Mouse (Mus musculus) forebrain, embryonic 10.5 days (tissue): Measurements from ENCODE around the gene 1110025L11Rik. TPM values are rescaled to one million over a fixed set of nuclear protein-coding genes. Genes with fewer than 3 reads are reported as not detected.
"Not testable (repeated sequence)": the region's sequence is repeated elsewhere in the genome, so short reads cannot be mapped to it uniquely, and the experiment has no call there.

ENCODE experiments used
- DNase-seq: peaks from one replicate; pipeline ENCODE4 v3.0.0-alpha.2; 2017; ENCODE audit warnings: low spot score; ENCODE audit errors: extremely low spot score
- H3K27ac ChIP-seq: fragments of 300-500 bp; sonication (generic); 2 replicates; pipeline ENCODE4 v1.5.1; 2016; ENCODE audit warnings: mild to moderate bottlenecking
- H3K27me3 ChIP-seq: fragments of 300-500 bp; sonication (generic); 2 replicates; pipeline ENCODE4 v1.6.1; 2016; ENCODE audit warnings: mild to moderate bottlenecking; ENCODE audit not compliant: poor library complexity, severe bottlenecking
- H3K36me3 ChIP-seq: fragments of 300-500 bp; sonication (generic); replicated peaks from 2 replicates; pipeline ENCODE4 v1.6.1; 2016; ENCODE audit warnings: mild to moderate bottlenecking, moderate library complexity
- H3K4me1 ChIP-seq: fragments of 300-500 bp; sonication (generic); 2 replicates; pipeline ENCODE4 v1.6.1; 2016
- H3K4me3 ChIP-seq: fragments of 300-500 bp; sonication (generic); 2 replicates; pipeline ENCODE4 v1.5.1; 2016; ENCODE audit warnings: mild to moderate bottlenecking, moderate library complexity
- H3K9me3 ChIP-seq: fragments of 300-500 bp; sonication (generic); 2 replicates; pipeline ENCODE4 v1.6.1; 2016; ENCODE audit warnings: mild to moderate bottlenecking, moderate library complexity
- WGBS: fragments of 180-500 bp; shearing (Covaris S2); methylation state at CpG from one replicate; pipeline ENCODE4 v1.1.7; 2016; 5-methylcytosine and 5-hydroxymethylcytosine counted together
- polyA plus RNA-seq: library from polyadenylated mRNA; unstranded; fragments of >200 nt; fragmentation: Nextera tagmentation; extraction: Ambion mirVana; gene quantifications from 2 replicates; pipeline ENCODE4 v1.2.1, GENCODE M21; 2016

The 1110025L11Rik gene
- not detected in 2 replicates for polyA plus RNA-seq

- not testable (repeated sequence) for H3K27ac ChIP-seq, H3K36me3 ChIP-seq, H3K27me3 ChIP-seq, DNase-seq, H3K4me1 ChIP-seq, H3K4me3 ChIP-seq, H3K9me3 ChIP-seq
- no CpG with 5 or more reads among the region's 2 CpGs for WGBS
Measured at GRCm38 (mm10) chr16:89063902-89064301, at the start of gene 1110025L11Rik. Gene 1110025L11Rik (minus strand): TSS chr16:89064002.

DNA sequence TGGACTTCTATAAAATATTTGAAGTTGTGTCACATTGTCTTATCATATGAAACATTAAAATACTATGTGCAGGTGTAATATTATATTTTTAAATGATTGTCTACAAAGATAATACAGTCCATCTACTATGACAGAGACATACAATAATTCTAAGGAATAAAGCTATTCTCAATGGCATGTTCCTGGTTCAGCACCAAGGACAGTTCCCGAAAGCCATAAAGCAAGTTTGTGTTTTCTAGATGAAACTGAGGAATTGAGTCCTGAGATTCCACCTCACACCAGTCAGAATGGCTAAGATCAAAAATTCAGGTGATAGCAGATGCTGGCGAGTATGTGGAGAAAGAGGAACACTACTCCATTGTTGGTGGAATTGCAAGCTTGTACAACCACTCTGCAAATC is 7.2 kb upstream of the 1110025L11Rik start:
- H3K27ac ChIP-seq, H3K36me3 ChIP-seq, H3K9me3 ChIP-seq, H3K27me3 ChIP-seq, DNase-seq, H3K4me3 ChIP-seq, H3K4me1 ChIP-seq: not testable (repeated sequence)
- 67% methylated on average over 2 of the region's 2 CpGs for WGBS

- DNase-seq = no peak
- H3K27me3 ChIP-seq = no peaks in the 10 kb centered on the region
- 88% methylated on average over 3 of the region's 3 CpGs for WGBS
- H3K4me3 ChIP-seq = no peak within 1 kb of the TSS
- H3K4me1 ChIP-seq = no peaks in the 10 kb centered on the region
- H3K9me3 ChIP-seq = no peaks in the 10 kb centered on the region
- no peak within 1 kb of the TSS for H3K27ac ChIP-seq
- H3K36me3 ChIP-seq = no peaks in the 10 kb centered on the region
Measured at GRCm38 (mm10) chr16:89047783-89048182, 16.0 kb downstream of the 1110025L11Rik start, which contains the start of gene Krtap6-5. Gene Krtap6-5 (minus strand): TSS chr16:89047883.

DNA sequence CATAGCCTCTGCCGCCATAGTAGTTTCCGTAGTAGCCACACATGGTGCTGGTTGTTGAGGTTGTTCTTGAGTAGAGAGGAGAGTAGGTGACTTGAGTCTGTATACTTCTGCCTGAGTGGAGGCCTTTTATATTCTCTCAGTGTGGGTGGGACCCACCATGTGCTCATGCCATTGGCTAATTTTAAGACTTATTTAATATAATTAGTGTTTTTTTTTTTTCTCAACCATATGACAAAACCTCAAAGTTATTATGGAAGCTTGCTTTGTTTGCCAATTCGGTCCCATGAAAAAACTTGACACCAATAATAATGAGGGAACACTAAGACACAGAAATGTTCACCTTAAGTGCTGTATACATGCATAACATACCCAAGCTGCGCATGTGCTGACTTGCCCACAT is 22.4 kb downstream of the 1110025L11Rik start, which contains the start of gene Gm10228:
Gene Gm10228, minus strand, starts transcription at position 101 of the 400 bp plus-strand sequence.
- not testable (repeated sequence) for H3K27me3 ChIP-seq, H3K4me1 ChIP-seq, H3K9me3 ChIP-seq, H3K27ac ChIP-seq, H3K36me3 ChIP-seq, DNase-seq, H3K4me3 ChIP-seq
- 90% methylated on average over 2 of the region's 4 CpGs for WGBS

DNA sequence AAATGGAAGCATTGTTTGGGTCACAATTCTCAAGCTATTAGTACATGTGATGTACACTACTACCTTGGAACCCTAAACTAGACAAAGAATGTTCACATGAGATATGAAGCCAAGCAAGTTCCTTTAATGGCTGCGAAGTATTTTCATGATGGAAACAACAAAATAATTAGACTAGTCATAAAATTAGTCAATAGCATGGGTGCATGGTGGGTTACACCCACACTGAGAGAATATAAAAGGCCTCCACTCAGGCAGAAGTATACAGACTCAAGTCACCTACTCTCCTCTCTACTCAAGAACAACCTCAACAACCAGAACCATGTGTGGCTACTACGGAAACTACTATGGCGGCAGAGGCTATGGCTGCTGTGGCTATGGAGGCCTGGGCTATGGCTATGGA is 32.4 kb downstream of the 1110025L11Rik start, which contains the start of gene Krtap6-1:
Gene Krtap6-1, plus strand, starts transcription at position 301 of the 400 bp plus-strand sequence.
- H3K4me1 ChIP-seq, H3K27me3 ChIP-seq, DNase-seq, H3K36me3 ChIP-seq, H3K4me3 ChIP-seq, H3K9me3 ChIP-seq, H3K27ac ChIP-seq: not testable (repeated sequence)
- WGBS = 91% methylated on average over 3 of the region's 3 CpGs

- not testable (repeated sequence) for H3K4me1 ChIP-seq, H3K4me3 ChIP-seq, H3K27me3 ChIP-seq, H3K9me3 ChIP-seq, H3K27ac ChIP-seq, DNase-seq, H3K36me3 ChIP-seq
- 89% methylated on average over 3 of the region's 3 CpGs for WGBS
Measured at GRCm38 (mm10) chr16:89014984-89015383, 48.8 kb downstream of the 1110025L11Rik start, which contains the start of gene Gm10229. Gene Gm10229 (plus strand): TSS chr16:89015284.

DNA sequence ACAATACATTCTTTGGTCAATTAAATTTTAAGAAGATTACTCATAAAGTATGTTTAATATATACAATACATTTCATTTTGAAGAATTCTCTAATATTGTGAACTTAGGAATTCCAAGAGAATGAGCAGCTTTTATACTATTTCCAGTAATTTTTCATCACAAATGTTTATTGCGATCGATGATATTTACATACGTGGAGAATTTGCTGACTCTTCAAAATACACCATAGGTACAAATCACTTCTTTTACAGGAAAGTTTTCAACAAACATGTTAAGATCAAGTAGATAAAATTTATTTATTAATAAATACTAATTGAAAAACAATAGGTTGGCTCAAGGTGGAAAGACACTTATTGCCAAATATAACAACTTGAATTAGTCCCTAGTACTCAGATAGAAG is 49.8 kb downstream of the 1110025L11Rik start:
- Histone ChIP-seq H3K27me3 (no peaks in the 10 kb centered on the region), H3K4me1 (no peaks in the 10 kb centered on the region), H3K9me3 (no peaks in the 10 kb centered on the region), H3K27ac (no peak overlapping the region), H3K36me3 (no peaks in the 10 kb centered on the region), H3K4me3 (no peak overlapping the region)
- DNase-seq = no peak
- WGBS = 94% methylated on average over 3 of the region's 3 CpGs

Other genes with a start within 250 kb of the 1110025L11Rik start
- not detected in 2 replicates for gene Krtap15, start 243.8 kb downstream of the 1110025L11Rik start, polyA plus RNA-seq
- not detected in 2 replicates for gene Krtap14, start 237.9 kb downstream of the 1110025L11Rik start, polyA plus RNA-seq
- gene Krtap19-1, start 194.6 kb downstream of the 1110025L11Rik start, polyA plus RNA-seq = not detected in 2 replicates
- not detected in 2 replicates for gene Krtap19-2, start 189.7 kb downstream of the 1110025L11Rik start, polyA plus RNA-seq
- not detected in 2 replicates for gene Krtap19-3, start 186.0 kb downstream of the 1110025L11Rik start, polyA plus RNA-seq
- not detected in 2 replicates for gene Krtap19-4, start 178.9 kb downstream of the 1110025L11Rik start, polyA plus RNA-seq
- not detected in 2 replicates for gene Krtap19-5, start 167.5 kb downstream of the 1110025L11Rik start, polyA plus RNA-seq
- gene Krtap19-9b, start 131.7 kb downstream of the 1110025L11Rik start, polyA plus RNA-seq = not detected in 2 replicates
- gene Krtap16-3, start 101.1 kb downstream of the 1110025L11Rik start, polyA plus RNA-seq = not detected in 2 replicates
- gene Krtap22-2, start 53.2 kb downstream of the 1110025L11Rik start, polyA plus RNA-seq = not detected in 2 replicates
- gene Gm10229, start 48.7 kb downstream of the 1110025L11Rik start, polyA plus RNA-seq = not detected in 2 replicates
- gene Krtap6-1, start 32.3 kb downstream of the 1110025L11Rik start, polyA plus RNA-seq = not detected in 2 replicates
- not detected in 2 replicates for gene Gm10228, start 22.5 kb downstream of the 1110025L11Rik start, polyA plus RNA-seq
- not detected in 2 replicates for gene Krtap6-5, start 16.1 kb downstream of the 1110025L11Rik start, polyA plus RNA-seq
- not detected in 2 replicates for gene Krtap6-3, start 20.0 kb upstream of the 1110025L11Rik start, polyA plus RNA-seq
- not detected in 2 replicates for gene Gm6358, start 76.8 kb upstream of the 1110025L11Rik start, polyA plus RNA-seq
- not detected in 2 replicates for gene Gm10061, start 87.1 kb upstream of the 1110025L11Rik start, polyA plus RNA-seq
- gene Gm9789, start 94.0 kb upstream of the 1110025L11Rik start, polyA plus RNA-seq = not detected in 2 replicates
- not detected in 2 replicates for gene Gm7735, start 105.5 kb upstream of the 1110025L11Rik start, polyA plus RNA-seq
- gene 1110057P08Rik, start 110.7 kb upstream of the 1110025L11Rik start, polyA plus RNA-seq = not detected in 2 replicates
- gene Krtap20-2, start 141.9 kb upstream of the 1110025L11Rik start, polyA plus RNA-seq = not detected in 2 replicates